Mouse (Mus musculus) heart, adult 2 months (tissue): ENCODE results near the gene Jak1.

Source experiments
- CTCF ChIP-seq: fragments of 200-600 bp; IDR thresholded peaks from 2 replicates; pipeline ENCODE4 v1.8.1; 2022; ENCODE audit warnings: antibody characterized with exemption, mild to moderate bottlenecking, moderate library complexity
- EP300 ChIP-seq: fragments of 200-500 bp; IDR thresholded peaks from 2 replicates; pipeline ENCODE4 v1.6.1; 2011; ENCODE audit warnings: low read depth, low read length, control low read depth; ENCODE audit not compliant: insufficient read depth

DNA sequence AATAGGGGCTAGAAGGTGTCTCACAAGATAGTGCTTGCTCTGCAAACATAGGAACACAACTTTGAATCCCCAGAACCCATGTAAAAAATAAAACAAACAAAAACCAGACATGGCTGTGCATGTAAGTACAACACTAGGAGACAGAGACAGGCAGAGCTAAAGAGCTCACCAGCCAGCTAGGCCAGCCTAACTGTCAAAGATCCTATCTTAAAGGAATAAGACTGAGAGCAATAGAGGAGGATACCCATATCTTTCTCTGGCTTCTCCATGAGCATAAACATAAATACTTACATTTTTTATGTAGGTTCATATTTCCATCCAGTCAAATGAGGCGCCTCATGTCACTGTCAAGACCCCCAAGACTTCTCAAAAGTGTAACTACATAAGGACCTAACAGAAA is 29.1 kb downstream of the Jak1 start:
- TF ChIP-seq CTCF, result no peak
- no peak for TF ChIP-seq EP300
